Mouse (Mus musculus) midbrain, postnatal 0 days (tissue): ENCODE data around the gene Oasl2. TPM values are rescaled to one million over a fixed set of nuclear protein-coding genes. Genes with fewer than 3 reads are reported as not detected.

ENCODE experiments used
- ATAC-seq: fragments of 200-750 bp; cut with Nextera tagmentation; 2 replicates; pipeline ENCODE4 v1.8.0; 2017; ENCODE audit warnings: moderate number of reproducible peaks, mild to moderate bottlenecking, moderate TSS enrichment, moderate library complexity; ENCODE audit not compliant: low FRiP score
- DNase-seq: peaks from one replicate; pipeline ENCODE4 v3.0.0-alpha.2; 2015; ENCODE audit warnings: low spot score
- H3K27ac ChIP-seq: fragments of 300-500 bp; sonication (generic); 2 replicates; pipeline ENCODE4 v1.5.1; 2014; ENCODE audit warnings: low read depth, mild to moderate bottlenecking, low read length, mixed read lengths
- H3K27me3 ChIP-seq: fragments of 300-500 bp; sonication (generic); 2 replicates; pipeline ENCODE4 v1.6.1; 2014; ENCODE audit warnings: low read length, control low read depth, mixed read lengths; ENCODE audit not compliant: insufficient read depth
- H3K36me3 ChIP-seq: fragments of 300-500 bp; sonication (generic); 2 replicates; pipeline ENCODE4 v1.6.1; 2014; ENCODE audit warnings: low read length, control low read depth, mixed read lengths; ENCODE audit not compliant: insufficient read depth
- H3K4me1 ChIP-seq: fragments of 300-500 bp; sonication (generic); 2 replicates; pipeline ENCODE4 v1.6.1; 2014; ENCODE audit warnings: mild to moderate bottlenecking, control low read depth, antibody characterized with exemption, low read length, mixed read lengths; ENCODE audit not compliant: insufficient read depth
- H3K4me2 ChIP-seq: fragments of 300-500 bp; sonication (generic); 2 replicates; pipeline ENCODE4 v1.6.1; 2014; ENCODE audit warnings: low read depth, mild to moderate bottlenecking, low read length, mixed read lengths; ENCODE audit not compliant: poor library complexity, severe bottlenecking
- H3K4me3 ChIP-seq: fragments of 300-500 bp; sonication (generic); 2 replicates; pipeline ENCODE4 v1.5.1; 2014; ENCODE audit warnings: low read depth, mild to moderate bottlenecking, low read length, moderate library complexity
- H3K9ac ChIP-seq: fragments of 300-500 bp; sonication (generic); replicated peaks from 2 replicates; pipeline ENCODE4 v1.6.1; 2014; ENCODE audit warnings: mild to moderate bottlenecking, low read length, moderate library complexity, mixed read lengths; ENCODE audit not compliant: poor library complexity, severe bottlenecking
- H3K9me3 ChIP-seq: fragments of 300-500 bp; sonication (generic); 2 replicates; pipeline ENCODE4 v1.6.1; 2016; ENCODE audit warnings: low read length, control low read depth
- CTCF ChIP-seq: IDR thresholded peaks from 2 replicates; pipeline ENCODE4 v1.5.1; 2016; ENCODE audit warnings: antibody characterized with exemption, mild to moderate bottlenecking
- WGBS: fragments of 180-500 bp; shearing (Covaris S2); extraction: QIAGEN DNeasy Blood & Tissue Kit; methylation state at CpG from one replicate; pipeline ENCODE4 v1.1.7; 2014; 5-methylcytosine and 5-hydroxymethylcytosine counted together
- polyA plus RNA-seq: library from polyadenylated mRNA; unstranded; fragments of >200 nt; fragmentation: Nextera tagmentation; extraction: Ambion mirVana; gene quantifications from 2 replicates; pipeline ENCODE4 v1.2.1, GENCODE M21; 2015
- total RNA-seq: library from RNA; depleted of rRNA; stranded (reverse); fragments of >200 nt; gene quantifications from 2 replicates; pipeline ENCODE4 v1.2.3, GENCODE M21; 2014

Gene Oasl2
- total and polyA plus RNA-seq, 2 experiments from 2014 or later: 1.8 to 3.9 TPM

DNA sequence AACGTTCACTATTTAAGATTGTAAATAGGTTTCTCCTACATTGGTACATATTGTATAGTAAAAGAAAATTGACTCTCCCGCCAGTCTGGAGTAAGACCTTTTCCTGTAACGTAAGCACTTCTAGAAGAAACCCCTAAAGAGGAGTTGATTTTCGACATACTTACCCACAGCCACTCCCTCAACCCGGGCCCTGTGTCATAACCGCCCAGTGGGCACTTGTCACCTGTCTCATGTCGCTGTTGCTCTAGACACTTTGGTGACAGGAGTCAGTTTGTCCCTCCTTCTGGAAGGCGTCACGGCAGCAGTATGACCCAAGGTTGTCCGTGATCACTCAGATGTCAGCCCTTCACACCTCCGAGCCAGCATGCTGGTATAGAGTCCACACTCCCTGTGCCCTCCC lies 13.7 kb upstream of the Oasl2 start:
- Histone ChIP-seq H3K27ac (no peak overlapping the region), H3K27me3 (no peaks in the 10 kb centered on the region), H3K4me1 (no peaks in the 10 kb centered on the region), H3K9me3 (no peaks in the 10 kb centered on the region), H3K36me3 (no peaks in the 10 kb centered on the region), H3K4me2 (no peak overlapping the region), H3K4me3 (no peak overlapping the region), H3K9ac (no peak overlapping the region)
- WGBS: 96% methylated on average over 11 of the region's 11 CpGs
- no peak for DNase-seq
- no peak for TF ChIP-seq CTCF
- ATAC-seq: no peak

DNA sequence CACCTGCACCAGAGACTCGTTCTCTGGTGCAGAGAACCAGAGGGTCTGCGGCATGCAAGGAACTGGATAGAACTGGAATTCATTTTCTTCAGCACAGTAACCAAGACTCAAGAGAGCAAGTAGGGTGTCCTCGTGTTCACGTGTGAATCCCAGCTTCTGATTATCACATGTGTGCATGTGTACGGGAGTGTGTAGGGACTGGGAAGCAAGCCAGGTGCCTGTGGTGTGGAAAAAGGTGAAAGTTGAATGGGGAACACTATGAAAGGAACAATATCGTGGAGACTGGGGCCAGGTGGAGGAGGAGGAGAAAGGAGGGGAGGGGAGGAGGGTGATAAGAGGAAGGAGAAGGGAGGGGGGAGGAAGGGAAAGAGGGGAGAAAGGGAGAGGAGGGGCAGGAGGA lies 9.9 kb upstream of the Oasl2 start:
- no peak overlapping the region for H3K27ac ChIP-seq
- no peaks in the 10 kb centered on the region for H3K36me3 ChIP-seq
- no peak for DNase-seq
- no peaks in the 10 kb centered on the region for H3K4me1 ChIP-seq
- H3K4me2 ChIP-seq: no peak overlapping the region
- TF ChIP-seq CTCF: no peak
- no peak overlapping the region for H3K4me3 ChIP-seq
- 88% methylated on average over 6 of the region's 6 CpGs for WGBS
- no peak for ATAC-seq
- no peaks in the 10 kb centered on the region for H3K9me3 ChIP-seq
- H3K27me3 ChIP-seq: no peaks in the 10 kb centered on the region
- no peak overlapping the region for H3K9ac ChIP-seq

DNA sequence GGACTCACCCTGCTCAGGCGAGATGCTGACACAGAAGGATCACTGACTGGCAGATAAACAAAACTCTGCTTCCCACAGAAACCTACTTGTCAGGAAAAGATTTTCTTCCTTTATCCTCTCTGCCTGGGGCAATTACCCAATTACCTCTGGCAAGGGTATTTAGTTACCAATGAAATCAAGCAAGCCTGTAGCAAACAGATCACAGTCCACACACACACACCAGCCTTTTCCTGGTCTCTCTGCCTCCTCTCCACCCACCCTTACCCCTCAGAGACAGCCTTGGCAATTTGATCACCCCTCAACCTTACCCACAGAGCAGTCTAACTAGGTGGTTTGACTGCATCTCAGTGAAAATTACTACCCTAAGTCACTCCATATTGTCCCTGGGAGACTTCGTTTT lies 7.7 kb upstream of the Oasl2 start:
- no peaks in the 10 kb centered on the region for H3K27me3 ChIP-seq
- ATAC-seq: no peak
- DNase-seq: no peak
- H3K9ac ChIP-seq: no peak overlapping the region
- H3K4me3 ChIP-seq: no peak overlapping the region
- WGBS: 93% methylated on average over 2 of the region's 2 CpGs
- no peak overlapping the region for H3K4me2 ChIP-seq
- no peaks in the 10 kb centered on the region for H3K36me3 ChIP-seq
- H3K9me3 ChIP-seq: no peaks in the 10 kb centered on the region
- no peaks in the 10 kb centered on the region for H3K4me1 ChIP-seq
- no peak for TF ChIP-seq CTCF
- no peak overlapping the region for H3K27ac ChIP-seq

DNA sequence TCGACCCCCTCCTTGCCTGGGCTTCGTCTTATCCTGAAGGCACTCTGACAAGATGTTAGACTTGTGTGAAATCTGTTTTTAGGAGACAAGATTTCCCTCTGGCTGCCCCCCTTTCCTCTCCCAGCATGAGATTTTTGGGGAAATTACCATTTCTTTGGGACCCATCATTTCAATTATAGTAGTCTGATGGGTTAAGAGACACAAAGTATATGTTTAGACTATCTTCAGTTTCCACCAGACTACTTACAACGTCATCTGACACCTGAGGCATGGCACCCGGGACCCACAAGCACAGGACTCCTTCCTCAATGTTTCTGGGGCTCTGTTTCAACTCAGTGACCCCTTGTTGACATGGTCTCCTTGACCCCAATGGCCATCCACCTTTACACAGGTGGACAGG lies 1.2 kb upstream of the Oasl2 start:
- Histone ChIP-seq H3K4me2 (no peak overlapping the region), H3K27ac (no peak overlapping the region), H3K36me3 (no peaks in the 10 kb centered on the region), H3K9ac (no peak overlapping the region), H3K9me3 (no peaks in the 10 kb centered on the region), H3K4me1 (no peaks in the 10 kb centered on the region), H3K27me3 (no peaks in the 10 kb centered on the region), H3K4me3 (no peak overlapping the region)
- TF ChIP-seq CTCF: no peak
- ATAC-seq: no peak
- DNase-seq: no peak
- WGBS: 87% methylated on average over 4 of the region's 4 CpGs

DNA sequence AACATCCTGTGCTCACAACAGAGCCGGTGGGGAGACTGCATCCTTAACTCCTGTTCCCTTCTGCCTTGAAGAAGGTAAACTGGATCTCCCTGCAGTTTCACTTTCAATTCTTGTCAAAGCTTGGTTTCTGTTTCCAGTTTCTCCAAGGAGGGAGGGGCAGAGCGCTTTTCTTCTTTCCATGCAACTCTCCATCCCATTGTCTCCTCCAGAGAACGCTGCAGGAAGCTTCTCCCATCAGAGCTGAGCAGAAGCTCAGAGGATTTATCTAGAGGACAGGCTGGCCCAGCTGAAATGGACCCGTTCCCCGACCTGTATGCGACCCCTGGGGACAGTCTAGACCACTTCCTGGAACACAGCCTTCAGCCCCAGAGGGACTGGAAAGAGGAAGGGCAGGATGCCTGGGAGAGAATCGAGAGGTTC lies 648 bp downstream of the Oasl2 start:
- 12% methylated on average over 7 of the region's 7 CpGs for WGBS
- Histone ChIP-seq H3K27ac (no peak overlapping the region), H3K9me3 (no peaks in the 10 kb centered on the region), H3K9ac (no peak overlapping the region), H3K4me2 (peak overlapping the region; percentile 28), H3K4me3 (no peak overlapping the region), H3K36me3 (no peaks in the 10 kb centered on the region), H3K4me1 (no peaks in the 10 kb centered on the region), H3K27me3 (no peaks in the 10 kb centered on the region)
- no peak for ATAC-seq
- no peak for DNase-seq
- TF ChIP-seq CTCF: no peak

DNA sequence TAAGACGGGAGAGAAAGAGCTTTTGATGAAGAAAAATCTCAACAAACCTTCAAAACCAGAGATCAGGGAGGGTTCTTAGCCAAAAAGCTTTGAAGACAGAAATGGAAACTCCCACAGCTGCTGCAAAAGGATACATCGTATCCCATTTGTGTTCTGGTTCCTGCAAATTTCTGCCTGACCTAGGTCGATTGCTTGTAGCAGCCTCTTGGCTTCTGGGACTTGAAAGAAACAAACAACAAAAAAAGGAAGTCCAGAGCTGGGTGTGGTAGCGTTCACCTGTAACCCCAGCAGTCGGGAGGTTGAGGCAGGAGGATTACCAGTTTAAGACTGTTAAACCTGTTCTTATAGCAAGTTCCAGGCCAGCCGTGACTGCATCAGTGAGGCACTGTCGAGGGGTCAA lies 2.1 kb downstream of the Oasl2 start:
- H3K27ac ChIP-seq: no peak overlapping the region
- H3K36me3 ChIP-seq: no peaks in the 10 kb centered on the region
- no peaks in the 10 kb centered on the region for H3K4me1 ChIP-seq
- H3K4me2 ChIP-seq: no peak overlapping the region
- no peak for ATAC-seq
- no peak overlapping the region for H3K4me3 ChIP-seq
- no peak for DNase-seq
- no peak for TF ChIP-seq CTCF
- no peaks in the 10 kb centered on the region for H3K27me3 ChIP-seq
- 76% methylated on average over 7 of the region's 7 CpGs for WGBS
- H3K9ac ChIP-seq: no peak overlapping the region
- no peaks in the 10 kb centered on the region for H3K9me3 ChIP-seq

DNA sequence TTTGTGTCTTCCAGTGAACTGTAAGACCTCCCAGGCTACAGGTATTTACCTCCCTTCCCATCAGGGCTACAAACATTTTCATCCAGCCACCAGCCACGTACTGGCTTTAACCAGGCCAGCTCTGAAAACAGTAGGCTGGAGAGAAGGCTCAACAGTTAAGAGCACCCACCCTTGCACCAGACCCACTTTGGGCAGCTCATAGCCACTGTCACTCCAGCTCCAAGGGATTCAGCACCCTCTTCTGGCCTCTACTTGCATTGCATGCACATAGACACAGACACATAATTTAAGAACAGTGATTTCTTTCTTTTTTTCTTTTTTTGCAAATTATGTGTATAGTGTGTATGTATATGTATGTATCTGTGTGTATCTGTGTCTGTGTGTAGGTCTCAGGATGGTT lies 5.7 kb downstream of the Oasl2 start:
- no peak for ATAC-seq
- no peak overlapping the region for H3K4me3 ChIP-seq
- no peaks in the 10 kb centered on the region for H3K27me3 ChIP-seq
- DNase-seq: peak; percentile 68
- 38% methylated on average over 1 of the region's 1 CpGs for WGBS
- H3K27ac ChIP-seq: no peak overlapping the region
- no peak overlapping the region for H3K4me2 ChIP-seq
- H3K9me3 ChIP-seq: no peaks in the 10 kb centered on the region
- peak; percentile 87 for TF ChIP-seq CTCF
- no peaks in the 10 kb centered on the region for H3K4me1 ChIP-seq
- no peak overlapping the region for H3K9ac ChIP-seq
- no peaks in the 10 kb centered on the region for H3K36me3 ChIP-seq
